Comparison of ENCODE assay signal across 10 mouse cellular contexts in the genomic region with DNA sequence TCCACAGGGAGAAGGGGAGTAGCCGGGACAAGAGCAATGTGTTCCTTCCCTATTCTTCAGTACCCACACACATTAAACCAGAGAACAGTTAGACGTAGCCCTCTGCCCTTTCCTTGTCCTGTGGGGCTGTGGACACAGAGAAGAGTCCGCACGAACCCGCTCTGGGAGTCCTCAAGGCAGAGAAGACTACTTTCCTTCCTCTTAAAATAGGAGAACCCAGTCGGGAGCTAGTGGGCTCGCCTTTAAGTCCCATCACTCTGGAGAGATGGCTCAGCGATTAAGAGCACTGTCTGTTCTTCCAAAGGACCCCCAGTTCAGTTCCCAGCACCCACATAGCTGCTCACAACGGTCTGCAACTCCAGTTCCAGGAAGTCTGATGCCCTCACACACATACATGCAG. TPM values are rescaled to one million over a fixed set of nuclear protein-coding genes. Genes with fewer than 3 reads are reported as not detected.
DNase-seq lines count a peak whose midpoint lies in the region; ATAC-seq and TF ChIP-seq lines count a peak whose summit lies in the region.
"Had no signal": no experiment of that assay in that cellular context is flagged by ENCODE, and none has a peak within 500 bp of the region (broad histone marks: within the 10 kb centered on the region; RNA-seq: fewer than 3 reads in every experiment).

No protein-coding gene starts in this region.

- no peak for TF ChIP-seq CTCF in left cerebral cortex, adult 2 months (IDR thresholded peaks at IDR 0.05)
- no peak for TF ChIP-seq CTCF in hindbrain, postnatal 0 days (IDR thresholded peaks at IDR 0.05; ENCODE audit: low read depth)

- no peak for ATAC-seq in embryonic facial prominence, embryonic 11.5 days (replicated peaks; ENCODE audit: insufficient number of reproducible peaks, low FRiP score, low TSS enrichment, low read depth)
- ATAC-seq in hindbrain, postnatal 0 days, result no peak

- no peak for TF ChIP-seq POLR2A in myocyte (IDR thresholded peaks at IDR 0.05; ENCODE audit: insufficient read length, low read depth)

- H3K9me3 ChIP-seq in embryonic facial prominence, embryonic 11.5 days (replicated peaks; ENCODE audit: control insufficient read depth, low read length), result no peaks in the 10 kb centered on the region
- H3K9me3 ChIP-seq in hindbrain, postnatal 0 days (ENCODE audit: low read length), result no peaks in the 10 kb centered on the region

- H3K4me1 ChIP-seq in embryonic facial prominence, embryonic 11.5 days (ENCODE audit: control insufficient read depth, insufficient read depth, low read length), result no peaks in the 10 kb centered on the region
- peaks cover 3% of the 10 kb centered on the region; the same call in 1 of the 2 replicates for H3K4me1 ChIP-seq in hindbrain, postnatal 0 days (ENCODE audit: insufficient read depth, low read length)

- H3K27me3 ChIP-seq in embryonic facial prominence, embryonic 11.5 days (ENCODE audit: control insufficient read depth, insufficient read depth, low read length), result no peaks in the 10 kb centered on the region
- no peaks in the 10 kb centered on the region for H3K27me3 ChIP-seq in hindbrain, postnatal 0 days (ENCODE audit: insufficient read depth, low read length)
- H3K27me3 ChIP-seq in myocyte (ENCODE audit: control insufficient read depth, insufficient read depth, insufficient read length), result no peaks in the 10 kb centered on the region

- H3K9ac ChIP-seq in embryonic facial prominence, embryonic 11.5 days (replicated peaks; ENCODE audit: low read length), result peak overlapping the region; percentile 75
- H3K9ac ChIP-seq in hindbrain, postnatal 0 days (replicated peaks; ENCODE audit: low read length), result peak overlapping the region; percentile 80

- no peak for DNase-seq in left cerebral cortex, adult 2 months (ENCODE audit: extremely low spot score in 1 of 2, low spot score in 2 of 2)
- DNase-seq in left cerebral cortex, adult 11 months (ENCODE audit: low spot score), result no peak
- DNase-seq in embryonic facial prominence, embryonic 11.5 days (ENCODE audit: low spot score), result no peak
- no peak for DNase-seq in hindbrain, postnatal 0 days (ENCODE audit: low spot score)
- no peak for DNase-seq in left cerebral cortex, adult 8-10 months (ENCODE audit: low spot score in 2 of 2)
- no peak for DNase-seq in urinary bladder, postnatal 4 days (ENCODE audit: low spot score in 2 of 2)
- DNase-seq in kidney, adult 18-20 months, result no peak
- DNase-seq: adrenal gland, postnatal 14 days; kidney, postnatal 36 days had no signal

- H3K4me2 ChIP-seq in embryonic facial prominence, embryonic 11.5 days (ENCODE audit: low read depth, low read length), result peak overlapping the region; percentile 55
- peak overlapping the region; percentile 64 for H3K4me2 ChIP-seq in hindbrain, postnatal 0 days (ENCODE audit: low read depth, low read length)
- H3K4me2 ChIP-seq in myocyte (ENCODE audit: low read depth), result peak overlapping the region; percentile 79

- 49% methylated on average over 9 of the region's 9 CpGs for WGBS in embryonic facial prominence, embryonic 11.5 days
- 43% methylated on average over 9 of the region's 9 CpGs for WGBS in hindbrain, postnatal 0 days

- H3K4me3 ChIP-seq in left cerebral cortex, adult 2 months, result peak overlapping the region; percentile 91
- peak overlapping the region; percentile 71 for H3K4me3 ChIP-seq in embryonic facial prominence, embryonic 11.5 days (ENCODE audit: low read depth, low read length)
- H3K4me3 ChIP-seq in hindbrain, postnatal 0 days (ENCODE audit: low read length), result peak overlapping the region; percentile 89
- peak overlapping the region; percentile 94 for H3K4me3 ChIP-seq in myocyte

- intact Hi-C loops in left cerebral cortex, adult 2 months (cut with DNase I), result no loop called here

- H3ac ChIP-seq in myocyte (ENCODE audit: control insufficient read depth, insufficient read length), result peak overlapping the region; percentile 66

- no peaks in the 10 kb centered on the region; the same call in none of the 2 replicates for H3K36me3 ChIP-seq in embryonic facial prominence, embryonic 11.5 days (replicated peaks; ENCODE audit: control insufficient read depth, insufficient read depth, low read depth, low read length)
- H3K36me3 ChIP-seq in hindbrain, postnatal 0 days (ENCODE audit: insufficient read depth, low read length), result peaks cover 25% of the 10 kb centered on the region
- H3K36me3 ChIP-seq in myocyte (ENCODE audit: control insufficient read depth, insufficient read depth), result peaks cover 32% of the 10 kb centered on the region

- H3K27ac ChIP-seq in left cerebral cortex, adult 2 months, result peak overlapping the region; percentile 77; the same call in 1 of the 2 replicates
- no peak overlapping the region for H3K27ac ChIP-seq in embryonic facial prominence, embryonic 11.5 days (replicated peaks; ENCODE audit: low read depth, low read length)
- peak overlapping the region; percentile 80 for H3K27ac ChIP-seq in hindbrain, postnatal 0 days

- peaks cover 38% of the 10 kb centered on the region for H3K79me2 ChIP-seq in myocyte (ENCODE audit: control insufficient read depth, insufficient read depth)

TF ChIP-seq in myocyte, 11 proteins besides CTCF, POLR2A, EP300 and RAD21:
- TF ChIP-seq MAX (IDR thresholded peaks at IDR 0.05; ENCODE audit: low read depth) (no peak), MYOD1 (IDR thresholded peaks at IDR 0.05; ENCODE audit: control insufficient read depth in 1 of 3, insufficient read length in 2 of 3, low read depth in 2 of 3) (no peak), POLR2AphosphoS2 (IDR thresholded peaks at IDR 0.05; ENCODE audit: insufficient read length, low read depth) (no peak), CEBPB (IDR thresholded peaks at IDR 0.05; ENCODE audit: insufficient read depth, poor library complexity, severe bottlenecking) (no peak), MYOG (IDR thresholded peaks at IDR 0.05; ENCODE audit: control insufficient read depth in 1 of 3, insufficient read depth in 1 of 3, insufficient read length in 2 of 3, low read depth in 2 of 3) (no peak), TCF3 (IDR thresholded peaks at IDR 0.05; ENCODE audit: insufficient read length, low read depth) (no peak), USF1 (IDR thresholded peaks at IDR 0.05; ENCODE audit: low read depth) (no peak), E2F4 (IDR thresholded peaks at IDR 0.05; ENCODE audit: insufficient read depth) (no peak), SRF (IDR thresholded peaks at IDR 0.05; ENCODE audit: control insufficient read depth, insufficient read length, low read depth) (no peak), REST (IDR thresholded peaks at IDR 0.05; ENCODE audit: insufficient read depth, insufficient read length) (no peak), TCF12 (IDR thresholded peaks at IDR 0.05; ENCODE audit: insufficient read depth, poor library complexity, severe bottlenecking) (no peak)

RNA-seq across cellular contexts. Expression of a gene that starts 0.9 kb away (rescaled TPM):
- total RNA-seq in left cerebral cortex, adult 2 months (2021), result 100 to 1,000 TPM; 134 to 140 TPM
- polyA plus RNA-seq in embryonic facial prominence, embryonic 11.5 days (2014; fragmentation: Nextera tagmentation; extraction: Ambion mirVana), result 18.1 and 19.3 TPM in 2 replicates
- 68.0 and 94.8 TPM in 2 replicates for total RNA-seq in hindbrain, postnatal 0 days (2014; rRNA removed)
- polyA plus RNA-seq in hindbrain, postnatal 0 days (2015; fragmentation: Nextera tagmentation; extraction: Ambion mirVana), result 25.8 and 27.9 TPM in 2 replicates
- 125 TPM for polyA plus RNA-seq in myocyte (2012; fragmentation: generic; extraction: Trizol)
- total RNA-seq in left cerebral cortex, adult 8-10 months (2022), result 100 to 1,000 TPM in 3 of 4 experiments, 10 to 100 TPM in 1; 93.8 to 107 (median 103) TPM

RNA-seq across cellular contexts. Expression of a gene that starts 8.4 kb away (rescaled TPM):
- total RNA-seq in left cerebral cortex, adult 2 months (2021), result 10 to 100 TPM; 11.6 to 15.7 TPM
- 37.1 and 37.2 TPM in 2 replicates for polyA plus RNA-seq in embryonic facial prominence, embryonic 11.5 days (2014; fragmentation: Nextera tagmentation; extraction: Ambion mirVana)
- total RNA-seq in hindbrain, postnatal 0 days (2014; rRNA removed), result 10.2 and 16.2 TPM in 2 replicates
- polyA plus RNA-seq in hindbrain, postnatal 0 days (2015; fragmentation: Nextera tagmentation; extraction: Ambion mirVana), result 17.2 and 17.5 TPM in 2 replicates
- polyA plus RNA-seq in myocyte (2012; fragmentation: generic; extraction: Trizol), result 26.8 TPM
- total RNA-seq in left cerebral cortex, adult 8-10 months (2022), result 10 to 100 TPM; 13.0 to 15.8 (median 14.3) TPM

RNA-seq across cellular contexts. Expression of a gene that starts 17.7 kb away (rescaled TPM):
- total RNA-seq in left cerebral cortex, adult 2 months (2021), result 10 to 100 TPM; 21.7 to 22.0 TPM
- 12.5 and 13.0 TPM in 2 replicates for polyA plus RNA-seq in embryonic facial prominence, embryonic 11.5 days (2014; fragmentation: Nextera tagmentation; extraction: Ambion mirVana)
- total RNA-seq in hindbrain, postnatal 0 days (2014; rRNA removed), result 50.7 and 54.3 TPM in 2 replicates
- 74.7 and 80.0 TPM in 2 replicates for polyA plus RNA-seq in hindbrain, postnatal 0 days (2015; fragmentation: Nextera tagmentation; extraction: Ambion mirVana)
- 3.6 TPM for polyA plus RNA-seq in myocyte (2012; fragmentation: generic; extraction: Trizol)
- 10 to 100 TPM; 17.8 to 21.3 (median 19.5) TPM for total RNA-seq in left cerebral cortex, adult 8-10 months (2022)

RNA-seq across cellular contexts. Expression of a gene that starts 40.7 kb away (rescaled TPM):
- 1 to 10 TPM; 6.3 to 6.7 TPM for total RNA-seq in left cerebral cortex, adult 2 months (2021)
- 11.3 and 12.0 TPM in 2 replicates for polyA plus RNA-seq in embryonic facial prominence, embryonic 11.5 days (2014; fragmentation: Nextera tagmentation; extraction: Ambion mirVana)
- 9.7 and 10.5 TPM in 2 replicates for total RNA-seq in hindbrain, postnatal 0 days (2014; rRNA removed)
- 4.7 and 5.5 TPM in 2 replicates for polyA plus RNA-seq in hindbrain, postnatal 0 days (2015; fragmentation: Nextera tagmentation; extraction: Ambion mirVana)
- 6.0 TPM for polyA plus RNA-seq in myocyte (2012; fragmentation: generic; extraction: Trizol)
- total RNA-seq in left cerebral cortex, adult 8-10 months (2022), result 1 to 10 TPM; 5.3 to 7.8 (median 6.8) TPM

RNA-seq across cellular contexts. Expression of a gene that starts 40.9 kb away (rescaled TPM):
- 10 to 100 TPM; 42.1 to 43.3 TPM for total RNA-seq in left cerebral cortex, adult 2 months (2021)
- polyA plus RNA-seq in embryonic facial prominence, embryonic 11.5 days (2014; fragmentation: Nextera tagmentation; extraction: Ambion mirVana), result 72.0 and 78.5 TPM in 2 replicates
- total RNA-seq in hindbrain, postnatal 0 days (2014; rRNA removed), result 54.5 and 56.9 TPM in 2 replicates
- polyA plus RNA-seq in hindbrain, postnatal 0 days (2015; fragmentation: Nextera tagmentation; extraction: Ambion mirVana), result 23.8 and 23.9 TPM in 2 replicates
- polyA plus RNA-seq in myocyte (2012; fragmentation: generic; extraction: Trizol), result 31.9 TPM
- total RNA-seq in left cerebral cortex, adult 8-10 months (2022), result 10 to 100 TPM; 38.3 to 42.7 (median 41.8) TPM
